Mouse (Mus musculus) brain, embryonic 14.5 days (tissue): Measurements from ENCODE around the gene Rab27a.

Source experiments
- CTCF ChIP-seq: fragments of 200-500 bp; IDR thresholded peaks from 2 replicates; pipeline ENCODE4 v1.5.1; 2012; ENCODE audit warnings: inconsistent platforms, mild to moderate bottlenecking, moderate library complexity, borderline replicate concordance; ENCODE audit not compliant: insufficient read depth, insufficient read length; ENCODE audit errors: extremely low read depth
- POLR2A ChIP-seq: fragments of 200-500 bp; IDR thresholded peaks from 2 replicates; pipeline ENCODE4 v1.6.1; 2012; ENCODE audit warnings: mild to moderate bottlenecking, inconsistent platforms, borderline replicate concordance; ENCODE audit not compliant: poor library complexity, insufficient read depth, insufficient read length, severe bottlenecking; ENCODE audit errors: extremely low read depth

DNA sequence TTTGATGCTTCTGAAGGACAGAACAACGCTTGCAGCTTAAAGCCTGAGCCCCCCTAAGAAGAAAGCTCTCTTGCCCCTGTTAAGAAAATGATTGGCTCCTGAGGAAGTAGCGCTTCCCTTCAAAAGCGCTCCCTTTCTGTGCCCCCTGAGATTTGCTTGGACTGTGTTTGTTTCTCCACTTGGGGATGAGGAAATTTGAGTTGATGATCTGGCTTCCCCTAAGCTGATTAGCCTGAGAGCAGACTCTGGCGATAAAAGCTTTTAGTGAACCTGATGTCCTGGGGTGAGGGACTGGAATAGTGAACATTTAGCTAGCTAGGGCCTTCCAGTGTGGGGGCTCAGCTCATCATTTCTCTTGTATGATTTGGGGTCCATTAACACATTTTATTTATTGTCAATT lies 4.3 kb downstream of the Rab27a start:
- no peak for TF ChIP-seq POLR2A
- no peak for TF ChIP-seq CTCF
